Mouse (Mus musculus) left cerebral cortex, postnatal 25 days (tissue): ENCODE measurements at regions not wholly inside any gene's neighbourhood (a gene's known extent, or its start where the extent isn't known, plus 50 kb on each side); places are given as distances from the start of the nearest gene placed in this dataset.

Experiments
- DNase-seq, 2 experiments: peaks; one replicate each; pipeline ENCODE4 v3.0.0; 2022; ENCODE audit warnings: low spot score in 2 of 2, mixed read lengths in 1 of 2
- intact Hi-C: fragments of 180-260 bp; cut with DNase I; formaldehyde crosslinking; loops from one replicate; pipeline ENCODE4 v1.15.1; 2025

DNA sequence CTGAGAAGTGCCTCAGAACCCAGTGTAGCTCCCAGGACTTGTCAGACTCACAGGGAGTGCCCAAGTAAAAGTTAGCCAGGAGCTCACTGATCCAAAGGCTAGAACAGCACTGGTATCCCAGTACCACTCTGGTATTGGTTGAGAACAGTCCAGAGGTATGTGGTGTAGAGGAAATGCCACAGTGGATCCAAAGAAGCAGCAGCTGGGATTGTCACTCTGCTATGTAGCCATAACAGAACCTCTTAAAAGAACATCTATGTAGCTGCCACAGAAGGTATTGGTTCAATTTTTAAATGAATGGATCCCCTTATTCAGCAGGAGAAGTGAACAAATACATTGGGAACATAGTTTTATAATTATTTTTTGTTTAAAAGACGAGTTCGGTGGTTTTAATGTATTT, 86.8 kb upstream of the Tsc22d2 start:
- intact Hi-C loops = no loop called here
- DNase-seq = no peak

DNA sequence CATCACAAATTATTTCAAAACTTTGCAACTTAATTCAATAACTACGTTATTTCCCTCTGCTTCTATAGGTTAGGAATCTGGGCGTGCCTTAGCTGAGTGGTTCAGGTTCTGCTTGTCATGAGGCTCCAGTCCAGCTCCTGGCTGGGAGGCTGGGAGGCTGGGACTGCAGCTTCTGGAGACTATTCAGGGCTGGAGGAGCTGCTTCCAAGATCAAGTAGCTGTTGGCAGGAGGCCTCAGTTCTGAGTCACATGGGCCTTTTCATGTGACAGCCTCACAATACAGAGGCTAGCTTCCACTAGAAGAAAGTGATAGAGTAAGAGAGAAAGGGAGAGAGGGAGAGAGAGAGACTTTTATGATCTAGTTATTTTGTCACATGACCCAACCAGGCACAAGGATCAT, 84.3 kb upstream of the Tsc22d2 start:
- intact Hi-C loops = no loop called here
- DNase-seq = peak in 1 of 2 experiments; percentile 50

DNA sequence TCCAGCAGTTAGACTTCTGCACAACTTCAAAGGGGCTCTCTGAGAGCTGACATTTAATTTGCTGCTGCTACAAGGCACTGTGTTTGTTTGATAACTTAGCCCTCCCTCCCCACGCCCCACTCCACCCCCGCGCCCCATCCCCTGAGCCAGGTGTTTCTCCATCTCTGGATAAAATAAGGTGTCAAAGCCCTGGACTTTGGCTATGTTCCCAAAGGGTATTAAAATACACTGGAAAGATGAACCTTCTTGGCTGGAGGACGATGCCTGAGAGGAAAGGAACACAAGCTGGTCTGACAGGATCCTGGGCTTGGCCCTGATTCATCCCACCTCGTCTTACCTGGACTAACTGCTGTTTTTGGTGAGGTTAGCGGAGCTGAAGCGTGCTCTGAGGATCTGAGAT, 80.5 kb upstream of the Tsc22d2 start:
- no peak for DNase-seq
- intact Hi-C loops = no loop called here

DNA sequence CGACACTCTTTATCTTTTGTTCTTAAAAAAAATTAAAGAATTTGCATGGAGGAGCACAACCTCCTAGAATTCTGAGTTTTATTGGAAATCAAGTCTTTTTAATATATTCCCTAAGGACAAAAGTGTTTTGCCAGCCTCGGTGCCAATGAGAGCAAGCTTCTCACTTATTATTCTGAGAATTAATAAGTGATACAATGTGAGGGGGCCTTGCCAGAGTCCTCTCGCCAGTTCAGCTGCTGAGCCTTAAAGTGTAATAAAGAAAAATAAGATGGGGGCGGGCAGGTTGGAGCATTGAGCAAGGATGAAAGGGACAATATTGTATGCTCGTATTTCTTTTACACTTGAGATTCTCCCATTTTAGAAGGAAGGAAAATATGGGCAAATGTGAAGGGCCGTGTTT, 79.2 kb upstream of the Tsc22d2 start:
- DNase-seq = no peak
- intact Hi-C loops = no loop called here

DNA sequence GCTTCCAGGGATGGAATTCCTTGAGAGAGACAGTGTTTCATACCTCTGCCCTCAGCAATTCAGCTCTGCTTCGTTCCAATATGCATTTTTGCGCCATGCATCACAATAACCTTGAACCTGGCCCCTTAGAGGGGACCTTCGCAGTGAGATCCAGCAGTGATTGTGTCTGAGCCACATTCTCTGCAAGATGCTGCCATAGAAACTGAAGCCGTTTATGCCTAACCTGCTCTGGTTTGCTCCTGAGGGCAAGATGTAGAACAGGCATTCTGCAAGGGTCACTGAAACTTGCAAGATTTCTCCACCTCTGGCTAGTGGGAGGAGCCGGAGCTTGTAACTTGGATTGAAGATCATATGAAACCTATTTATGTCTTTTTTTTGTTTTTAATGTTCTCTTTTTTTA, 78.4 kb upstream of the Tsc22d2 start:
- no peak for DNase-seq
- intact Hi-C loops = no loop called here

DNA sequence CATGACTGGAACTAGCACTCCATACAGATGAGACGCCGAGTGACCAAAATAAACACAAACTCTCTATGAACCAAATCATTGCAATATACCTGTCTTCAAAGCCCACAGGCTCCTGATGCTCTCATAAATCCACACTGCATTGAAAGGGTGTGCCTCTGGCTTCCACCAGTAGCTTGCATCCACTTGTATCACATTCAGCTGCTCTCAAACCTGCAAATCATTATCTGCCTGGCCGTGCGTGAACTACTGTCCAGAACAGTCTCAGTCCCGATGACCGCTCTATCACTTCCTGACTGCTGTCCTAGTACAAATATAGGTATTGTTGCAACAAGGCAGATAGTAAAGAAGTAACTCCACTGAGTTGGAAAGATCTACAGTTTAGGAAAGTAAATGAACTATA, 77.9 kb upstream of the Tsc22d2 start:
- DNase-seq = no peak
- intact Hi-C loops = no loop called here

DNA sequence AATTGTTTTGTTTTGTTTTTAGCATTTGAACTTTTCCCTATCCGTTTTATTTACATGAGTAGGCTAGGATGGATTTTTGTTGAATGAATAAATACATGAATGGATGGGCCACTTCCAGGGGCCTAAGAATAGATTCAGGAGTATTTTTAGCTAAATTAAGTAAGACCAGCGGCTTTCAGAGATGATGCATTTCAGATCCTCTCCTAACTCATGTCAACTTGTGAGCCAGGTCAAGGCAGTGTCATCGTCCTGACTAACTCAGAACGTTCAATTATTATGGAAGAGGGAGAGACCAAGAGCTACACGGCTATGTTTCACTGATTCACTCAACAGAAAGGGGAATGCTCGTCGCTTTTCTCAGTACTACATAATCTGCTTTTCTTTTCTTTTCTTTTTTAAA, 75.5 kb upstream of the Tsc22d2 start:
- DNase-seq = no peak
- intact Hi-C loops = no loop called here

DNA sequence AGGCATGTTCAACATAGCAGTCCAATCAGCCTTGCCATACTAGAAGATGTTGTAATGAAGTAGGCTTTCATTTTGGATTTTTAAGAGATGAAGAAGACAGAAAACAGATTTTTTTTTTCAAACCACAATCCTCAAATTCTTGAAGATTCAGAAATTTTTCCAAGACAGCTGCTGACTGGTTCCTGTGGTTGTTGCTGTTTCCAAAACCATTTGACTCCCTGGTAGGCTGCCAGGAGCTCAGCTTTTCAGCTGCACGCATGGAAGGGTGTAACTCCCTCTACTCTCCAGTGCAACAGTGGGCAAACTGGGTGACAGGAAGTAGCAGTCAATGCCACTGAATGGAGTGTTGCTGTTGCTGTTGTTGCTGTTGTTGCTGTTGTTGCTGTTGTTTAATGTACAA, 72.4 kb upstream of the Tsc22d2 start:
- intact Hi-C loops = no loop called here
- DNase-seq = no peak

DNA sequence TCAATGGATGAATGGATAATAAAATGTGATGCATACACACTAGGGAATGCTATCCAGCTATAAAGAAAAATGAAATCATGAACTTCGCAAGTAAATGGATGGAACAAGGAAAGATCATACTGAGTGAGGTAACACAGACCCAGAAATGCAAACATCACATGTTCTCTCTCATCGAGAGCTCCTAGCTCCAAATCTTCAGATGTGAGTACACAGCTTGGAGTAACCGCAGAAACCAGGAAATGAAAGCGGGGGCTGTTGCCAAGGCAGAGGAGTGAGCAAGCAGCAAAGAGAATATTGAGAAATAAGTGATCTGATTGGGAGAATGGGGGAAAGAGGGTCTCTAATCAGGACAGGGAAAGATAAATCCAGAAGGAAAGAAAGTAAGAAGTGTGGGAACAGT, 52.0 kb upstream of the Tsc22d2 start:
- intact Hi-C loops = no loop called here
- no peak for DNase-seq

DNA sequence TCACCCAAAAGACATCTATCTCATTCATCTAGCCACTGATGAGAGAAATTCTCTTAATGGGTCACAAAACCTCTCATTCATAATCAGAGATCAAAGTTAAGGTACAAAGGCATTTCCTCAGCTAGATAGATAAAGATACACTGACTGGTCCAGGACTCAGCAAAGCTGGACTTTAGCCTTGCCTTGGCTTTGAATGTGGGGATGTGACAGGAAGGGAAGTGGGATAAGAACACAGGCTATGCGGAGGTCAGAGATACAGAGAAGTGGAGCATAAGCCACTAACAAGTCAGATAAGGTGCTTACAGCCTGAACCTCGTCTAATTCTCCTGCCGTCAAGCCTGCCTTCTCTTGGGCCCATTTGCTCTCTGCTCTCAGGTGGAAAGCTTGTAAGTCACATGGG, 50.0 kb upstream of the Tsc22d2 start:
- intact Hi-C loops = no loop called here

More for the DNA sequence above, 50.0 kb upstream of the Tsc22d2 start:
- no peak for DNase-seq
